Mouse (Mus musculus) spleen, postnatal 4 days (tissue): ENCODE data around the gene Clec1b.

ENCODE experiments used
- DNase-seq, 2 experiments: peaks; one replicate each; pipeline ENCODE4 v3.0.0; 2022; ENCODE audit warnings: low spot score in 2 of 2

Clec1b gene

GRCm38 (mm10) chr6:129408562-129408961, 11.5 kb downstream of the Clec1b start, which contains the start of gene Clec9a:
TSS of gene Clec9a (plus strand) at chr6:129408862.
- no peak for DNase-seq

- no peak for DNase-seq
These were observed 17.1 kb downstream of the Clec1b start for GRCm38 (mm10) chr6:129414177-129414576.

GRCm38 (mm10) chr6:129422311-129422710, 25.2 kb downstream of the Clec1b start:
- DNase-seq, result no peak

GRCm38 (mm10) chr6:129423040-129423733, 26.1 kb downstream of the Clec1b start:
- DNase-seq, result no peak

- peak; percentile 60 to 85 for DNase-seq
These were observed 26.6 kb downstream of the Clec1b start for GRCm38 (mm10) chr6:129423734-129424072.

- DNase-seq, result no peak
These were observed 28.1 kb downstream of the Clec1b start for GRCm38 (mm10) chr6:129425217-129425616.

GRCm38 (mm10) chr6:129425812-129426211, 28.7 kb downstream of the Clec1b start:
- no peak for DNase-seq

GRCm38 (mm10) chr6:129427281-129427680, 30.2 kb downstream of the Clec1b start:
- DNase-seq, result no peak

- DNase-seq, result no peak
These were observed 37.1 kb downstream of the Clec1b start for GRCm38 (mm10) chr6:129434239-129434638.

GRCm38 (mm10) chr6:129436025-129436424, 38.9 kb downstream of the Clec1b start:
- DNase-seq, result no peak

GRCm38 (mm10) chr6:129438033-129438432, 40.9 kb downstream of the Clec1b start:
- no peak for DNase-seq

GRCm38 (mm10) chr6:129449743-129450142, 52.6 kb downstream of the Clec1b start:
- no peak for DNase-seq

GRCm38 (mm10) chr6:129451411-129452039, 54.4 kb downstream of the Clec1b start, which contains the start of gene Clec1a:
TSS of gene Clec1a (minus strand) at chr6:129452000.
- no peak for DNase-seq
